Mouse (Mus musculus) heart, adult 10 weeks (tissue): Measurements from ENCODE around the gene Gtf2ird2. TPM values are rescaled to one million over a fixed set of nuclear protein-coding genes. Genes with fewer than 3 reads are reported as not detected.

Experiments used
- polyA plus RNA-seq: library from polyadenylated mRNA; stranded (reverse); fragments of 350-450 nt; fragmentation: Illumina TruSeq; extraction: RNeasy Lipid Tissue Mini Kit (QIAGEN cat#74804); gene quantifications from one replicate; pipeline ENCODE4 v1.2.3, GENCODE M21; 2014; ENCODE audit warnings: low read depth, low replicate concordance

Gene Gtf2ird2
- polyA plus RNA-seq, result 5.1 TPM

DNA sequence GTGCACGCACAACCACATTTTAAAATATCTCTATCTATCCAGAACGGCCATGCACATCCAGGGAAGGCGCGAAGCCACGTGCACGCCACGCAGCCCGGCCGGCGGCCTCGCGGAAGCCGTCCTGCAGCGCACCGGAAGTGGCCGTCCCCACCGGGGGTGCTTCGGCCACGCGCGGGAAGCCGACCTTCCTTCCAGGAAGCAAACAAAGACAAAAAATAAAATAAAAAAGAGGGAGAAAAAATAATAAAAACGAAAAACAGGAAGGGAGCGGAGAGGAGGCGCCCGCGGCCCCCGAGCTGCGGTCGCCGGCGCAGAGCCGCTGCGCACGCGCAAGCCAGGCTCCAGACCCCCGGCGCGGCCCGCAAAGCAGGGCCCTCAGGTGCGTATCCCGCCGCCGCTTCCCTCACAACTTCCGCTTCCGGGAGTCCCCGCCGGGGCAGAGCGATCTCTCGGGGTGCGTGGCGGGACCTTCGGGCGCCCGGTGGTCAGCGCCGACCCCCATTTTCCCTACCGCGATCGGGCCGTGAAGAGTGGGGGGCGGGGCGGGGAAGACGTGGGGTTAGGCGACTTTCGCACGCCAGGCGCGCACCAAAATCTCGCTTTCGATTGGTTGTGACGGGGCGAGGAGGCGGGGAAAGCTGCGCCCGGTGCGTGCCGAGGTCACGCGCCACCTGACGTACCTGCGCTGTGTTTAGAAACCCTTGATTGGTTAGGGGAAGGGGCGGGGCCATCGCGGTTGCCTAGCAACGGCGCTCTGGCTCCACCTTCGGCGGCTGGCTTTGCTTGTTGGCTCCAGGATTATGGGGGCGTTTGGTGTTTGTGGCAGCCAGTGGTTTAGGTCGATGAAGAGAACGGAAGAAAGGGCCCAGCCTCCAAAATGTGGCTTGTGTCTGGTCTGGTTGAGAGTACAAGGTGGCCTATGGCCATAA is at the start of gene Gtf2ird2:
Gene Gtf2ird2, plus strand, starts transcription at position 140 of the 929 bp plus-strand sequence.

DNA sequence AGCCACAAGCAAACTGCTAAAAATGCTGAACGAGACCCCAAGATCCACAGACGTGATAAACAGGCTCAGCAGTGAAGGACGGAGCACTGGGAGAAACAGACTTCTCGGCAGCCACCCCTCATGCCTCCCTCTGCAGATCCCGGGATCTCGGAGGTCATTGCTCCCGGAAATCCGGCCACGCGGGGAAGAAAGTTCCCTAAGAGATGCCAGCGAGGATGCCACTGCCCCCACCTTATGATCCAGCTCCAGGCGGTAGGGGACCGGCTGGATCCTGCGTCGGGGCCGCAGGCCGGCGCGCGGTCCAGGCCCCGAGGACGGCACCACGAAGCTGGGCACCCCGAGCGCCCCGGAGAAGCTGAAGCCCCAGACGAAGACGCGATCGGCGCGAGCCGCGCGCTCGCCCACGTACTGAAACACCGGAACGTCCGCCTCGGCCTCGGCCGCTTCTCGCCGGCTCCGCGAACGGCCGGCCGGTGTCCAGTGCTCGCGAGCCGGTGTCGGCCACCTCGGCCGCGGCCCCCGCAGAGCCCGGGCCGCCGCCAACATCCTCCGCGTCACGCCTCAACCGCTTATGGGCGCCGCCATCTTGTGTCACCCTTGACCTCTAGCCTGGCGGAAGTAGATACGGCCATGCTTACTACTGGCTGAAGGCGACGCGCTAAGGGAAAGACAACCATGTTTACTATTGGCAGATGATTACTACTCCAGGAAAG is 7.5 kb upstream of the Gtf2ird2 start, which contains the start of gene Rcc1l:
Gene Rcc1l, minus strand, starts transcription at position 606 of the 713 bp plus-strand sequence.

DNA sequence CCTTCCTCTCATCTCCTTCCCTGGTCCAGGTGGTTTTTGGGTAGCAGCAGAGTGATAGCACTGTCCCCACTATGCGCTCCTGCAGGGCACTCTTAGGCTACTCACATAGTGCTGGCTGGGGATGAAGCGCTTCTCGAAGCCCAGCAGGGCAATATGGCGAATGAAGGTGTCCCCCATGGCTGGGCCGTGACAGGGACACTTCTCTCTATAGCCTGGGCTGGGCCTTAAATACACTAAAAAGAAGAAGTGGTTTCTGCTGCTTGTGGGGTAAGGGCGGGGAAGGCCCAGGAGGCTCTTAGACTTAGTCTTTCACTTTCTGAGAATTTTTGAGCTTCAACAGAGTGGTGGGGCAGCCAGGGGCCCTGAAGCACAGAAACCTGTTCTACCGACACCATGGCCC is 45.6 kb downstream of the Gtf2ird2 start, which contains the start of gene Ncf1:
Gene Ncf1, minus strand, starts transcription at position 235 of the 400 bp plus-strand sequence.

Other genes with a start within 250 kb of the Gtf2ird2 start
- 11.9 TPM for gene Castor2, start 84.3 kb upstream of the Gtf2ird2 start, polyA plus RNA-seq
- gene Rcc1l, start 7.2 kb upstream of the Gtf2ird2 start, polyA plus RNA-seq, result 23.9 TPM
- gene Ncf1, start 45.6 kb downstream of the Gtf2ird2 start, polyA plus RNA-seq, result 2.3 TPM
- gene Gtf2i, start 130.7 kb downstream of the Gtf2ird2 start, polyA plus RNA-seq, result 122 TPM